Mouse (Mus musculus) liver, postnatal 0 days (tissue): ENCODE measurements around the gene Mrps15. TPM values are rescaled to one million over a fixed set of nuclear protein-coding genes. Genes with fewer than 3 reads are reported as not detected.

ENCODE experiments used
- ATAC-seq: fragments of 200-750 bp; cut with Nextera tagmentation; 2 replicates; pipeline ENCODE4 v1.8.0; 2017; ENCODE audit warnings: mild to moderate bottlenecking, moderate library complexity
- DNase-seq: peaks from one replicate; pipeline ENCODE4 v3.0.0-alpha.2; 2016
- H3K27ac ChIP-seq: fragments of 300-500 bp; sonication (generic); 2 replicates; pipeline ENCODE4 v1.5.1; 2014; ENCODE audit warnings: antibody characterized with exemption, moderate library complexity, mild to moderate bottlenecking, low read depth
- H3K27me3 ChIP-seq: fragments of 300-500 bp; sonication (generic); 2 replicates; pipeline ENCODE4 v1.6.1; 2014; ENCODE audit warnings: low read length, control low read depth, mixed read lengths; ENCODE audit not compliant: insufficient read depth
- H3K36me3 ChIP-seq: fragments of 300-500 bp; sonication (generic); replicated peaks from 2 replicates; pipeline ENCODE4 v1.6.1; 2014; ENCODE audit warnings: mild to moderate bottlenecking, control low read depth, low read length, moderate library complexity, mixed read lengths; ENCODE audit not compliant: insufficient read depth
- H3K4me1 ChIP-seq: fragments of 300-500 bp; sonication (generic); 2 replicates; pipeline ENCODE4 v1.6.1; 2014; ENCODE audit warnings: antibody characterized with exemption, mild to moderate bottlenecking, control low read depth; ENCODE audit not compliant: insufficient read depth
- H3K4me2 ChIP-seq: fragments of 300-500 bp; sonication (generic); 2 replicates; pipeline ENCODE4 v1.6.1; 2014; ENCODE audit warnings: low read depth, mild to moderate bottlenecking, low read length, moderate library complexity, mixed read lengths
- H3K4me3 ChIP-seq: fragments of 300-500 bp; sonication (generic); 2 replicates; pipeline ENCODE4 v1.5.1; 2014; ENCODE audit warnings: low read depth, low read length
- H3K9ac ChIP-seq: fragments of 300-500 bp; sonication (generic); replicated peaks from 2 replicates; pipeline ENCODE4 v1.6.1; 2014; ENCODE audit warnings: mild to moderate bottlenecking, moderate library complexity
- H3K9me3 ChIP-seq: fragments of 300-500 bp; sonication (generic); 2 replicates; pipeline ENCODE4 v1.6.1; 2016; ENCODE audit warnings: mild to moderate bottlenecking, control low read depth, low read length, mixed read lengths
- CTCF ChIP-seq: sonication (generic); IDR thresholded peaks from 2 replicates; pipeline ENCODE4 v1.5.1; 2016; ENCODE audit warnings: antibody characterized with exemption, low read depth
- EP300 ChIP-seq: IDR thresholded peaks from 2 replicates; pipeline ENCODE4 v1.6.1; 2016; ENCODE audit warnings: antibody characterized with exemption, low read depth, mild to moderate bottlenecking
- WGBS: fragments of 180-500 bp; shearing (Covaris S2); extraction: QIAGEN DNeasy Blood & Tissue Kit; methylation state at CpG from one replicate; pipeline ENCODE4 v1.1.7; 2014; ENCODE audit not compliant: insufficient replicate concordance; 5-methylcytosine and 5-hydroxymethylcytosine counted together
- polyA plus RNA-seq: library from polyadenylated mRNA; unstranded; fragments of >200 nt; fragmentation: Nextera tagmentation; extraction: Ambion mirVana; gene quantifications from 2 replicates; pipeline ENCODE4 v1.2.1, GENCODE M21; 2015

Gene Mrps15
- polyA plus RNA-seq, 1 experiment from 2014 or later = 57.2 TPM

DNA sequence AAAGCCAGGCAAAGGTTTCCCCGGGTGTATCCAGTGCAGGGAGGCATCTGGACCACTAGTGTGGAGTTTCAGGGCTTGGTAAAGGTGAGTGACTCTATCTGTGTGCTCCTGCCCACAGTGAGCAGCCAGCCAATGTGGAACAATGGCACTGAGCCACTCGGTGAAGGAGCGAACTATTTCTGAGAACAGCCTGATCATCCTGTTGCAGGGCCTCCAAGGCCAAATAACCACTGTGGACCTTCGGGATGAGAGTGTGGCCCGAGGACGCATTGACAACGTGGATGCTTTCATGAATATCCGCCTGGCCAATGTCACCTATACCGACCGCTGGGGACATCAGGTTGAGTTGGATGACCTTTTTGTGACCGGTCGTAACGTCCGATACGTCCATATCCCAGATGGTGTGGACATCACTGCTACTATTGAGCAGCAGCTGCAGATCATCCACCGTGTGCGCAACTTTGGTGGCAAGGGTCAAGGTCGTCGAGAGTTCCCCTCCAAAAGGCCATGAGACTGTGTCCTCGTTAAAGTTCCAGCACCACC is 51.1 kb downstream of the Mrps15 start:
- Histone ChIP-seq H3K27ac (no peak overlapping the region), H3K36me3 (0 out of 2 replicates have a peak, but pooled peaks cover 4% of the 10 kb centered on the region), H3K9ac (no peak overlapping the region), H3K9me3 (no peaks in the 10 kb centered on the region), H3K4me1 (peaks cover 43% of the 10 kb centered on the region), H3K4me2 (no peak overlapping the region), H3K27me3 (no peaks in the 10 kb centered on the region), H3K4me3 (no peak overlapping the region)
- TF ChIP-seq EP300 (no peak), CTCF (no peak)
- no peak for DNase-seq
- no peak for ATAC-seq
- WGBS = 87% methylated on average over 20 of the region's 20 CpGs

DNA sequence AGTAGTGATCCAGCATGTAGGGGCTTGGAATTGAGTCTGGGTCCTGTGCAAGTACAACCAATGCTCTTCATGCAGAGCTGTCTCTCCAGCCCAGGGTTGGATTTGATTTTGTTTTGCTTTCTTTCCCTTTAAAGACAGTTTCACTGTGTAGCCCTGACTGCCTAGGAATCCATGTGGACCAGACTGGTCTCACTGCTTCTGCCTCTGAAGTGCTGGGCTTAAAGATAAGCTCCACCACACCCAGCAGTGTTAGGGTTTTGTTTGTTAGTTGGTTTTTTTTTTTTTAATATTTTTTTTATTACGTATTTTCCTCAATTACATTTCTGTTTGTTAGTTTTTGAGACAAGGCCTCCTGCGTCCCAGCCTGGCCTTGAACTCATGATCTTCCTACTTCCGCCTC is 52.6 kb downstream of the Mrps15 start:
- Histone ChIP-seq H3K4me3 (no peak overlapping the region), H3K4me2 (peak overlapping the region; percentile 30), H3K36me3 (0 out of 2 replicates have a peak, but pooled peaks cover 4% of the 10 kb centered on the region), H3K27me3 (no peaks in the 10 kb centered on the region), H3K4me1 (peaks cover 42% of the 10 kb centered on the region), H3K9ac (0 out of 2 replicates have a peak overlapping the region, but pooled peaks have one; percentile 31), H3K9me3 (no peaks in the 10 kb centered on the region), H3K27ac (peak overlapping the region; percentile 42)
- ATAC-seq = no peak
- 63% methylated on average over 3 of the region's 3 CpGs for WGBS
- no peak for DNase-seq
- TF ChIP-seq EP300 = no peak
- no peak for TF ChIP-seq CTCF

- Histone ChIP-seq H3K4me3 (no peak overlapping the region), H3K27me3 (no peaks in the 10 kb centered on the region), H3K9me3 (no peaks in the 10 kb centered on the region), H3K9ac (no peak overlapping the region), H3K27ac (no peak overlapping the region), H3K4me2 (no peak overlapping the region), H3K4me1 (peaks cover 55% of the 10 kb centered on the region), H3K36me3 (0 out of 2 replicates have a peak, but pooled peaks cover 4% of the 10 kb centered on the region)
- no peak for ATAC-seq
- no peak for DNase-seq
- TF ChIP-seq CTCF = no peak
- no peak for TF ChIP-seq EP300
- 79% methylated on average over 3 of the region's 3 CpGs for WGBS
Observed at GRCm38 (mm10) chr4:126100764-126101163, 54.0 kb downstream of the Mrps15 start.

- WGBS = 48% methylated on average over 7 of the region's 7 CpGs
- no peak for ATAC-seq
- Histone ChIP-seq H3K9ac (0 out of 2 replicates have a peak overlapping the region, but pooled peaks have one; percentile 39), H3K4me1 (peaks cover 54% of the 10 kb centered on the region), H3K9me3 (no peaks in the 10 kb centered on the region), H3K27me3 (no peaks in the 10 kb centered on the region), H3K4me3 (peak overlapping the region; percentile 90; the same call in 1 of the 2 replicates), H3K36me3 (0 out of 2 replicates have a peak, but pooled peaks cover 4% of the 10 kb centered on the region), H3K4me2 (peak overlapping the region; percentile 99), H3K27ac (peak overlapping the region; percentile 94)
- DNase-seq = peak; percentile 50
- no peak for TF ChIP-seq CTCF
- TF ChIP-seq EP300 = no peak
Observed at GRCm38 (mm10) chr4:126102061-126102841, 55.5 kb downstream of the Mrps15 start.

DNA sequence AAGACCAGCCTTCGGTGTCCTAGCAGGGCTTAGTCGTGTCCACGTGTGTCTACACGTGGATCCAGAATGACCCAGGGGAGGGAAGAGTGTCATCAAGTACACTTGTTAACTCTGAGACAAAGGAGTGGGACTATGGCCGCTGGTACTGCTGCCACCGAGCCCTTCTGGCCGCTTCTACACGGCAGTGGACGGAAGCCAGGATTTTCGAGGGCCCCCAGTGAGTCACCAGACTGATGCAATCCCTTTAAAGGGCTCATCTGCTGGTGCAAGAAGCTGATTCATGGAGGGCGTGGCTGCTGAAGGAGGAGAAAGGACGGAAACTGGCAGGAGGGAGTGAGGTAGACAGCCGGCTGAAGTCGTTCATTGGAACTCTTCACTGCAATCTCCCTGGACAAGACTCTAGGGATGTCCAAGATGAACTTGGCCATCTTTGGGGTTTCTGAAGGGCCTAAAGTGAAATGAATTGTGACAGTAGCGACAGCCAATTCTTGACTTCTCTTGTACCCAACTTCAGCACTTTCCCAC is 56.4 kb downstream of the Mrps15 start:
- peak overlapping the region; percentile 99 for H3K4me2 ChIP-seq
- DNase-seq = peak; percentile 90
- WGBS = 1% methylated on average over 15 of the region's 15 CpGs
- no peaks in the 10 kb centered on the region for H3K36me3 ChIP-seq
- peak; percentile 84 for ATAC-seq
- no peaks in the 10 kb centered on the region for H3K9me3 ChIP-seq
- H3K27me3 ChIP-seq = no peaks in the 10 kb centered on the region
- peaks cover 52% of the 10 kb centered on the region for H3K4me1 ChIP-seq
- TF ChIP-seq CTCF = no peak
- TF ChIP-seq EP300 = peak; percentile 82
- H3K27ac ChIP-seq = peak overlapping the region; percentile 94
- H3K9ac ChIP-seq = peak overlapping the region; percentile 39
- H3K4me3 ChIP-seq = peak overlapping the region; percentile 90

DNA sequence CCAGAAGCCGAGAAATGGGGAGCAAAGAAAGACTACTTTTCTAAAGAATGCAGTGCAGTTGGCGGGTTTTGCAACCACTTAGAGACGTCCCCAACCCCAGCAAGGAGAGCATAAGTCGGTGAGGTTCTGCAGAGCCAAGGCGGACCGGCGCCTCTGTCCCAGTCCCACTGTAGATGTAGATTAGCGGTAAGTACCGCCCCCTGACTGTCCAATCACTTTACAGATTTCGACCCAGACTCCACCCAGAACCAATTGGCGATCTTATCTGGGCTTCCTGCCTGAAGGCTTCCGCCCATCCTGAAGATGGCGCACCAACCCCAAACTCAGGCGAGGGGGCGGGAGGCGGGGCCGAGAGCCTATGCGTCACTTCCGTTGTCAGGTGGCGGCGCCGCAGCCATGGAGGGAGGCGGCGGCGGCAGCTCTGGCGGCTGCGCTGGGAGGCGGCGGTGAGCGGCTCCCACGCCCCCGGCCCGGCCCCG is 56.9 kb downstream of the Mrps15 start, which contains the start of gene Stk40:
Gene Stk40 (plus strand): TSS at position 368 of the 479 bp plus-strand sequence.
- no peaks in the 10 kb centered on the region for H3K36me3 ChIP-seq
- DNase-seq = peak; percentile 98
- peak; percentile 89 for TF ChIP-seq CTCF
- peak; percentile 21; the same call in 1 of the 2 replicates for TF ChIP-seq EP300
- H3K27me3 ChIP-seq = no peaks in the 10 kb centered on the region
- ATAC-seq = peak; percentile 93
- H3K27ac ChIP-seq = peak within 1 kb of the TSS; percentile 94
- peak within 1 kb of the TSS; percentile 89 for H3K9ac ChIP-seq
- peaks cover 56% of the 10 kb centered on the region for H3K4me1 ChIP-seq
- H3K4me3 ChIP-seq = peak within 1 kb of the TSS; percentile 90
- WGBS = under 1% methylated on average over 34 of the region's 34 CpGs
- no peaks in the 10 kb centered on the region for H3K9me3 ChIP-seq
- H3K4me2 ChIP-seq = peak within 1 kb of the TSS; percentile 99
